10 mouse cellular contexts compared by ENCODE assay signal in genomic region chr15:102097991-102098555, GRCm38 (mm10). TPM values are rescaled to one million over a fixed set of nuclear protein-coding genes. Genes with fewer than 3 reads are reported as not detected.
DNase-seq lines count a peak whose midpoint lies in the region; ATAC-seq and TF ChIP-seq lines count a peak whose summit lies in the region.
"Had no signal": no experiment of that assay in that cellular context is flagged by ENCODE, and none has a peak within 500 bp of the region (broad histone marks: within the 10 kb centered on the region; RNA-seq: fewer than 3 reads in every experiment).

No protein-coding gene starts in this region.

- intact Hi-C loops in heart, adult 2 months (cut with DNase I): no loop called here

- peak overlapping the region; percentile 69 for H3K27ac ChIP-seq in heart, adult 2 months
- H3K27ac ChIP-seq in heart, embryonic 12.5 days (ENCODE audit: poor library complexity, severe bottlenecking): no peak overlapping the region; the same call in 1 of the 2 replicates
- no peak overlapping the region for H3K27ac ChIP-seq in MEL (ENCODE audit: control insufficient read depth, low read depth, low read length)
- peak overlapping the region; percentile 50; the same call in 1 of the 2 replicates for H3K27ac ChIP-seq in embryonic facial prominence, embryonic 12.5 days
- peak overlapping the region; percentile 28 for H3K27ac ChIP-seq in intestine, postnatal 0 days (ENCODE audit: low read depth, low read length)
- H3K27ac ChIP-seq in hindbrain, postnatal 0 days: no peak overlapping the region

- 42% methylated on average over 5 of the region's 5 CpGs for WGBS in heart, adult 2 months
- WGBS in heart, embryonic 12.5 days: 43% methylated on average over 5 of the region's 5 CpGs
- WGBS in embryonic facial prominence, embryonic 12.5 days: 29% methylated on average over 5 of the region's 5 CpGs
- 32% methylated on average over 5 of the region's 5 CpGs for WGBS in intestine, postnatal 0 days
- WGBS in hindbrain, postnatal 0 days: 23% methylated on average over 5 of the region's 5 CpGs

- peak; percentile 61 to 69 for DNase-seq in heart, adult 2 months
- peak; percentile 56 for DNase-seq in MEL (ENCODE audit: low read depth, low spot score)
- DNase-seq in urinary bladder, postnatal 36 days (ENCODE audit: low spot score in 2 of 2): no peak
- DNase-seq in urinary bladder, adult 2 months (ENCODE audit: low spot score): no peak
- DNase-seq in hindbrain, postnatal 0 days (ENCODE audit: low spot score): no peak
- DNase-seq: thymus, adult 2 months had no signal

- H3K4me2 ChIP-seq in heart, embryonic 12.5 days: no peak overlapping the region
- H3K4me2 ChIP-seq in embryonic facial prominence, embryonic 12.5 days (replicated peaks): peak overlapping the region; percentile 81
- 0 out of 2 replicates have a peak overlapping the region, but pooled peaks have one; percentile 21 for H3K4me2 ChIP-seq in intestine, postnatal 0 days (replicated peaks; ENCODE audit: low read depth)
- no peak overlapping the region for H3K4me2 ChIP-seq in hindbrain, postnatal 0 days (ENCODE audit: low read depth, low read length)

- TF ChIP-seq CTCF in heart, adult 2 months (IDR thresholded peaks at IDR 0.05): no peak
- no peak for TF ChIP-seq CTCF in MEL (IDR thresholded peaks at IDR 0.05 in 2 of 3, conservative IDR thresholded peaks at IDR 0.05 in 1 of 3; ENCODE audit: control insufficient read depth in 1 of 3, insufficient read depth in 1 of 3, low read depth in 2 of 3, low read length in 3 of 3, poor library complexity in 1 of 3, severe bottlenecking in 1 of 3)
- no peak for TF ChIP-seq CTCF in intestine, postnatal 0 days (IDR thresholded peaks at IDR 0.05; ENCODE audit: low read depth)
- TF ChIP-seq CTCF in hindbrain, postnatal 0 days (IDR thresholded peaks at IDR 0.05; ENCODE audit: low read depth): no peak

- peak; percentile 66 for TF ChIP-seq POLR2A in heart, adult 2 months (IDR thresholded peaks at IDR 0.05; ENCODE audit: insufficient read depth, low read depth, low read length)
- peak in 1 of 2 experiments; percentile 56; a peak in 2 of 4 replicates for TF ChIP-seq POLR2A in MEL (IDR thresholded peaks at IDR 0.05; ENCODE audit: control insufficient read depth in 1 of 2, insufficient read depth in 1 of 2, low read depth in 1 of 2, low read length in 2 of 2, poor library complexity in 1 of 2)

- no peaks in the 10 kb centered on the region for H3K9me3 ChIP-seq in heart, embryonic 12.5 days (replicated peaks)
- no peaks in the 10 kb centered on the region for H3K9me3 ChIP-seq in MEL (replicated peaks; ENCODE audit: insufficient read depth, low read length)
- H3K9me3 ChIP-seq in embryonic facial prominence, embryonic 12.5 days: no peaks in the 10 kb centered on the region
- H3K9me3 ChIP-seq in intestine, postnatal 0 days (ENCODE audit: control insufficient read depth): no peaks in the 10 kb centered on the region
- no peaks in the 10 kb centered on the region for H3K9me3 ChIP-seq in hindbrain, postnatal 0 days (ENCODE audit: low read length)

- H3K36me3 ChIP-seq in heart, adult 2 months (ENCODE audit: control insufficient read depth, insufficient read depth, low read length): peaks cover 27% of the 10 kb centered on the region
- peaks cover 49% of the 10 kb centered on the region for H3K36me3 ChIP-seq in heart, embryonic 12.5 days
- H3K36me3 ChIP-seq in MEL (ENCODE audit: control insufficient read depth in 1 of 2, insufficient read depth in 2 of 2, low read length in 2 of 2): peaks cover 9 to 19% of the 10 kb centered on the region in 2 experiments
- peaks cover 49% of the 10 kb centered on the region for H3K36me3 ChIP-seq in embryonic facial prominence, embryonic 12.5 days
- H3K36me3 ChIP-seq in intestine, postnatal 0 days (ENCODE audit: control insufficient read depth, insufficient read depth): peaks cover 48% of the 10 kb centered on the region
- H3K36me3 ChIP-seq in hindbrain, postnatal 0 days (ENCODE audit: insufficient read depth, low read length): peaks cover 39% of the 10 kb centered on the region

- peaks cover 28% of the 10 kb centered on the region for H3K4me1 ChIP-seq in heart, adult 2 months (ENCODE audit: control insufficient read depth, insufficient read depth, low read length)
- H3K4me1 ChIP-seq in heart, embryonic 12.5 days (replicated peaks): peaks cover 57% of the 10 kb centered on the region
- H3K4me1 ChIP-seq in MEL (ENCODE audit: control insufficient read depth in 1 of 2, insufficient read depth in 2 of 2, low read length in 2 of 2): peaks cover 0 to 21% of the 10 kb centered on the region in 2 experiments; a peak in 3 of 4 replicates
- peaks cover 54% of the 10 kb centered on the region for H3K4me1 ChIP-seq in embryonic facial prominence, embryonic 12.5 days
- peaks cover 25% of the 10 kb centered on the region for H3K4me1 ChIP-seq in intestine, postnatal 0 days (replicated peaks; ENCODE audit: control insufficient read depth, insufficient read depth, low read length)
- H3K4me1 ChIP-seq in hindbrain, postnatal 0 days (ENCODE audit: insufficient read depth, low read length): peaks cover 10% of the 10 kb centered on the region

- no peaks in the 10 kb centered on the region for H3K79me2 ChIP-seq in heart, adult 2 months (replicated peaks; ENCODE audit: control insufficient read depth, insufficient read depth, low read length)
- no peaks in the 10 kb centered on the region; the same call in 1 of the 2 replicates for H3K79me2 ChIP-seq in MEL (ENCODE audit: control insufficient read depth, insufficient read depth, low read length, poor library complexity)

- H3K9ac ChIP-seq in heart, adult 2 months (ENCODE audit: low read depth, low read length): peak overlapping the region; percentile 20
- no peak overlapping the region for H3K9ac ChIP-seq in heart, embryonic 12.5 days
- no peak overlapping the region for H3K9ac ChIP-seq in MEL (ENCODE audit: control insufficient read depth, low read depth, low read length, poor library complexity, severe bottlenecking)
- 0 out of 2 replicates have a peak overlapping the region, but pooled peaks have one; percentile 2 for H3K9ac ChIP-seq in embryonic facial prominence, embryonic 12.5 days
- no peak overlapping the region for H3K9ac ChIP-seq in intestine, postnatal 0 days (ENCODE audit: low read depth, low read length)
- no peak overlapping the region for H3K9ac ChIP-seq in hindbrain, postnatal 0 days (replicated peaks; ENCODE audit: low read length)

- TF ChIP-seq EP300 in heart, adult 2 months (IDR thresholded peaks at IDR 0.05; ENCODE audit: insufficient read depth, low read depth, low read length): 0 out of 2 replicates have a peak, but pooled peaks have one; percentile 8
- no peak for TF ChIP-seq EP300 in MEL (IDR thresholded peaks at IDR 0.05; ENCODE audit: low read depth in 1 of 2, low read length in 2 of 2)

- H3K4me3 ChIP-seq in heart, adult 2 months: peak overlapping the region; percentile 26; the same call in 1 of the 2 replicates
- no peak overlapping the region for H3K4me3 ChIP-seq in heart, embryonic 12.5 days
- H3K4me3 ChIP-seq in MEL (ENCODE audit: control insufficient read depth in 1 of 2, insufficient read depth in 1 of 2, low read depth in 2 of 2, low read length in 2 of 2): no peak overlapping the region
- H3K4me3 ChIP-seq in embryonic facial prominence, embryonic 12.5 days: no peak overlapping the region
- no peak overlapping the region for H3K4me3 ChIP-seq in intestine, postnatal 0 days (ENCODE audit: low read depth, low read length)
- H3K4me3 ChIP-seq in hindbrain, postnatal 0 days (ENCODE audit: low read length): no peak overlapping the region
- H3K4me3 ChIP-seq: erythroblast, embryonic 14.5 days had no signal

- no peaks in the 10 kb centered on the region for H3K27me3 ChIP-seq in heart, adult 2 months (ENCODE audit: control insufficient read depth, insufficient read depth, low read length)
- no peaks in the 10 kb centered on the region for H3K27me3 ChIP-seq in heart, embryonic 12.5 days (replicated peaks)
- no peaks in the 10 kb centered on the region for H3K27me3 ChIP-seq in MEL (ENCODE audit: control insufficient read depth in 1 of 2, insufficient read depth in 2 of 2, low read length in 2 of 2)
- no peaks in the 10 kb centered on the region for H3K27me3 ChIP-seq in embryonic facial prominence, embryonic 12.5 days
- no peaks in the 10 kb centered on the region for H3K27me3 ChIP-seq in intestine, postnatal 0 days (replicated peaks; ENCODE audit: control insufficient read depth, insufficient read depth, low read length)
- no peaks in the 10 kb centered on the region for H3K27me3 ChIP-seq in hindbrain, postnatal 0 days (ENCODE audit: insufficient read depth, low read length)

- no peak for ATAC-seq in heart, embryonic 12.5 days (ENCODE audit: insufficient number of reproducible peaks, low FRiP score)
- no peak for ATAC-seq in embryonic facial prominence, embryonic 12.5 days (ENCODE audit: insufficient number of reproducible peaks, insufficient read depth, low FRiP score, low TSS enrichment)
- ATAC-seq in intestine, postnatal 0 days: no peak
- ATAC-seq in hindbrain, postnatal 0 days: no peak

- TF ChIP-seq RAD21 in MEL (IDR thresholded peaks at IDR 0.05; ENCODE audit: low read depth, low read length): no peak

RNA-seq across cellular contexts. Expression of gene Tns2, which starts 2.1 kb away (rescaled TPM):
- 100 to 1,000 TPM; 114 to 130 TPM for total RNA-seq in heart, adult 2 months (2021)
- polyA plus RNA-seq in heart, adult 2 months (2012; rRNA removed): 157 and 184 TPM in 2 replicates
- polyA plus RNA-seq in heart, embryonic 12.5 days (2016; fragmentation: Nextera tagmentation; extraction: Ambion mirVana): 35.3 and 38.7 TPM in 2 replicates
- 0.16 and 0.42 TPM in 2 replicates for total RNA-seq in MEL (2012; rRNA removed)
- polyA plus RNA-seq in MEL (2012; ENCODE audit: insufficient read depth in 1 of 2, insufficient read length in 2 of 2, low read depth in 1 of 2, low replicate concordance in 2 of 2, missing spikeins in 1 of 2): 1 to 10 TPM in 1 of 2 experiments, not detected in 1; 3.1 TPM
- 29.6 and 34.0 TPM in 2 replicates for polyA plus RNA-seq in embryonic facial prominence, embryonic 12.5 days (2016; fragmentation: Nextera tagmentation; extraction: Ambion mirVana)
- polyA plus RNA-seq in intestine, postnatal 0 days (2015; fragmentation: Nextera tagmentation; extraction: Ambion mirVana): 11.7 and 15.0 TPM in 2 replicates
- polyA plus RNA-seq in urinary bladder, adult 2 months (2012; rRNA removed): 69.2 and 107 TPM in 2 replicates
- total RNA-seq in hindbrain, postnatal 0 days (2014; rRNA removed): 9.2 TPM in 2 replicates
- polyA plus RNA-seq in hindbrain, postnatal 0 days (2015; fragmentation: Nextera tagmentation; extraction: Ambion mirVana): 5.5 and 6.2 TPM in 2 replicates

RNA-seq across cellular contexts. Expression of gene Eif4b, which starts 24.5 kb away (rescaled TPM):
- total RNA-seq in heart, adult 2 months (2021): 100 to 1,000 TPM; 138 to 177 TPM
- polyA plus RNA-seq in heart, adult 2 months (2012; rRNA removed): 50.7 and 87.9 TPM in 2 replicates
- 79.9 and 80.2 TPM in 2 replicates for polyA plus RNA-seq in heart, embryonic 12.5 days (2016; fragmentation: Nextera tagmentation; extraction: Ambion mirVana)
- total RNA-seq in MEL (2012; rRNA removed): 561 and 633 TPM in 2 replicates
- 100 to 1,000 TPM; 464 to 790 TPM for polyA plus RNA-seq in MEL (2012; ENCODE audit: insufficient read depth in 1 of 2, insufficient read length in 2 of 2, low read depth in 1 of 2, low replicate concordance in 2 of 2, missing spikeins in 1 of 2)
- 113 and 120 TPM in 2 replicates for polyA plus RNA-seq in embryonic facial prominence, embryonic 12.5 days (2016; fragmentation: Nextera tagmentation; extraction: Ambion mirVana)
- polyA plus RNA-seq in intestine, postnatal 0 days (2015; fragmentation: Nextera tagmentation; extraction: Ambion mirVana): 47.8 and 53.0 TPM in 2 replicates
- 121 and 170 TPM in 2 replicates for polyA plus RNA-seq in urinary bladder, adult 2 months (2012; rRNA removed)
- total RNA-seq in hindbrain, postnatal 0 days (2014; rRNA removed): 114 and 121 TPM in 2 replicates
- 63.4 and 65.1 TPM in 2 replicates for polyA plus RNA-seq in hindbrain, postnatal 0 days (2015; fragmentation: Nextera tagmentation; extraction: Ambion mirVana)

RNA-seq across cellular contexts. Expression of gene Spryd3, which starts 38.0 kb away (rescaled TPM):
- 10 to 100 TPM; 13.4 to 14.2 TPM for total RNA-seq in heart, adult 2 months (2021)
- polyA plus RNA-seq in heart, adult 2 months (2012; rRNA removed): 23.1 and 24.2 TPM in 2 replicates
- polyA plus RNA-seq in heart, embryonic 12.5 days (2016; fragmentation: Nextera tagmentation; extraction: Ambion mirVana): 19.8 and 20.9 TPM in 2 replicates
- 26.5 and 29.3 TPM in 2 replicates for total RNA-seq in MEL (2012; rRNA removed)
- polyA plus RNA-seq in MEL (2012; ENCODE audit: insufficient read depth in 1 of 2, insufficient read length in 2 of 2, low read depth in 1 of 2, low replicate concordance in 2 of 2, missing spikeins in 1 of 2): 10 to 100 TPM in 1 of 2 experiments, not detected in 1; 35.4 TPM
- 15.6 and 15.7 TPM in 2 replicates for polyA plus RNA-seq in embryonic facial prominence, embryonic 12.5 days (2016; fragmentation: Nextera tagmentation; extraction: Ambion mirVana)
- polyA plus RNA-seq in intestine, postnatal 0 days (2015; fragmentation: Nextera tagmentation; extraction: Ambion mirVana): 26.3 and 26.7 TPM in 2 replicates
- 43.7 and 50.0 TPM in 2 replicates for polyA plus RNA-seq in urinary bladder, adult 2 months (2012; rRNA removed)
- total RNA-seq in hindbrain, postnatal 0 days (2014; rRNA removed): 113 and 118 TPM in 2 replicates
- 98.6 and 110 TPM in 2 replicates for polyA plus RNA-seq in hindbrain, postnatal 0 days (2015; fragmentation: Nextera tagmentation; extraction: Ambion mirVana)

RNA-seq across cellular contexts. Expression of gene Igfbp6, which starts 46.1 kb away (rescaled TPM):
- 10 to 100 TPM; 28.9 to 31.7 TPM for total RNA-seq in heart, adult 2 months (2021)
- 47.6 and 56.1 TPM in 2 replicates for polyA plus RNA-seq in heart, adult 2 months (2012; rRNA removed)
- 1.7 and 2.5 TPM in 2 replicates for polyA plus RNA-seq in heart, embryonic 12.5 days (2016; fragmentation: Nextera tagmentation; extraction: Ambion mirVana)
- 0.65 and 1.1 TPM in 2 replicates for total RNA-seq in MEL (2012; rRNA removed)
- polyA plus RNA-seq in MEL (2012; ENCODE audit: insufficient read depth in 1 of 2, insufficient read length in 2 of 2, low read depth in 1 of 2, low replicate concordance in 2 of 2, missing spikeins in 1 of 2): 1 to 10 TPM in 1 of 2 experiments, not detected in 1; 1.8 TPM
- polyA plus RNA-seq in embryonic facial prominence, embryonic 12.5 days (2016; fragmentation: Nextera tagmentation; extraction: Ambion mirVana): 0.92 and 1.2 TPM in 2 replicates
- 27.8 and 29.1 TPM in 2 replicates for polyA plus RNA-seq in intestine, postnatal 0 days (2015; fragmentation: Nextera tagmentation; extraction: Ambion mirVana)
- 260 TPM in 2 replicates for polyA plus RNA-seq in urinary bladder, adult 2 months (2012; rRNA removed)
- total RNA-seq in hindbrain, postnatal 0 days (2014; rRNA removed): 5.6 and 12.8 TPM in 2 replicates
- polyA plus RNA-seq in hindbrain, postnatal 0 days (2015; fragmentation: Nextera tagmentation; extraction: Ambion mirVana): 9.7 and 11.5 TPM in 2 replicates

RNA-seq across cellular contexts. Expression of gene Soat2, which starts 52.3 kb away (rescaled TPM):
- total RNA-seq in heart, adult 2 months (2021): under 1 TPM in 1 of 2 experiments, not detected in 1; 0.09 TPM
- polyA plus RNA-seq in heart, adult 2 months (2012; rRNA removed): 0.12 and 0.16 TPM in 2 replicates
- polyA plus RNA-seq in heart, embryonic 12.5 days (2016; fragmentation: Nextera tagmentation; extraction: Ambion mirVana): 0.87 and 1.2 TPM in 2 replicates
- 20.0 and 31.0 TPM in 2 replicates for total RNA-seq in MEL (2012; rRNA removed)
- polyA plus RNA-seq in MEL (2012; ENCODE audit: insufficient read depth in 1 of 2, insufficient read length in 2 of 2, low read depth in 1 of 2, low replicate concordance in 2 of 2, missing spikeins in 1 of 2): 10 to 100 TPM in 1 of 2 experiments, not detected in 1; 44.8 TPM
- polyA plus RNA-seq in embryonic facial prominence, embryonic 12.5 days (2016; fragmentation: Nextera tagmentation; extraction: Ambion mirVana): 0.13 and 0.17 TPM in 2 replicates
- polyA plus RNA-seq in intestine, postnatal 0 days (2015; fragmentation: Nextera tagmentation; extraction: Ambion mirVana): 52.7 and 56.7 TPM in 2 replicates
- polyA plus RNA-seq in urinary bladder, adult 2 months (2012; rRNA removed): 0.59 and 0.89 TPM in 2 replicates
- 0.16 TPM in 1 of 2 replicates, not detected in the other for total RNA-seq in hindbrain, postnatal 0 days (2014; rRNA removed)
- 0.09 TPM in 1 of 2 replicates, not detected in the other for polyA plus RNA-seq in hindbrain, postnatal 0 days (2015; fragmentation: Nextera tagmentation; extraction: Ambion mirVana)

Comparison
In these comparisons a context has a peak if more than half of its experiments do, and no peak if none do; other contexts are left out.
1. H3K27ac ChIP-seq: peak in heart, adult 2 months (single experiment), embryonic facial prominence, embryonic 12.5 days (single experiment) and intestine, postnatal 0 days (single experiment); none in heart, embryonic 12.5 days (single experiment), MEL (single experiment) and hindbrain, postnatal 0 days (single experiment).
2. H3K9ac ChIP-seq: peak in heart, adult 2 months (single experiment) and embryonic facial prominence, embryonic 12.5 days (single experiment); none in heart, embryonic 12.5 days (single experiment), MEL (single experiment), intestine, postnatal 0 days (single experiment) and hindbrain, postnatal 0 days (single experiment).
3. DNase-seq: peak in heart, adult 2 months (2 of 2) and MEL (single experiment); none in urinary bladder, postnatal 36 days (0 of 2), urinary bladder, adult 2 months (single experiment) and hindbrain, postnatal 0 days (single experiment).
4. H3K4me2 ChIP-seq: peak in embryonic facial prominence, embryonic 12.5 days (single experiment) and intestine, postnatal 0 days (single experiment); none in heart, embryonic 12.5 days (single experiment) and hindbrain, postnatal 0 days (single experiment).